ENCODE assay signal across 9 mouse cellular contexts in genomic region chr2:74686301-74686987, GRCm38 (mm10). TPM values are rescaled to one million over a fixed set of nuclear protein-coding genes. Genes with fewer than 3 reads are reported as not detected.
DNase-seq lines count a peak whose midpoint lies in the region; ATAC-seq and TF ChIP-seq lines count a peak whose summit lies in the region.
"Had no signal": no experiment of that assay in that cellular context is flagged by ENCODE, and none has a peak within 500 bp of the region (broad histone marks: within the 10 kb centered on the region; RNA-seq: fewer than 3 reads in every experiment).

No protein-coding gene starts in this region.

- no peak overlapping the region for H3K27ac ChIP-seq in heart, adult 2 months
- H3K27ac ChIP-seq in heart, embryonic 12.5 days (ENCODE audit: poor library complexity, severe bottlenecking): no peak overlapping the region
- peak overlapping the region; percentile 88 for H3K27ac ChIP-seq in limb, embryonic 14.5 days (replicated peaks; ENCODE audit: low read depth, low read length)
- H3K27ac ChIP-seq: hindbrain, embryonic 15.5 days had no signal

- no peak for TF ChIP-seq EP300 in heart, adult 2 months (IDR thresholded peaks at IDR 0.05; ENCODE audit: insufficient read depth, low read depth, low read length)

- H3K27me3 ChIP-seq in heart, adult 2 months (ENCODE audit: control insufficient read depth, insufficient read depth, low read length): peaks cover 39% of the 10 kb centered on the region
- H3K27me3 ChIP-seq in heart, embryonic 12.5 days (replicated peaks): peaks cover 81% of the 10 kb centered on the region
- peaks cover 31% of the 10 kb centered on the region for H3K27me3 ChIP-seq in limb, embryonic 14.5 days (ENCODE audit: control insufficient read depth, insufficient read depth, low read length)

- no peak overlapping the region for H3K4me3 ChIP-seq in heart, adult 2 months
- no peak overlapping the region for H3K4me3 ChIP-seq in heart, embryonic 12.5 days
- H3K4me3 ChIP-seq in limb, embryonic 14.5 days (replicated peaks; ENCODE audit: low read length): peak overlapping the region; percentile 74
- H3K4me3 ChIP-seq: hindbrain, embryonic 15.5 days had no signal

- no peak overlapping the region for H3K9ac ChIP-seq in heart, adult 2 months (ENCODE audit: low read depth, low read length)
- H3K9ac ChIP-seq in heart, embryonic 12.5 days: no peak overlapping the region
- peak overlapping the region; percentile 91 for H3K9ac ChIP-seq in limb, embryonic 14.5 days (ENCODE audit: low read depth, low read length, severe bottlenecking)
- H3K9ac ChIP-seq: hindbrain, embryonic 15.5 days had no signal

- peak; percentile 47 to 68 for DNase-seq in heart, adult 2 months
- DNase-seq in CD4-positive helper T cell, adult 2 months (ENCODE audit: low read depth, low spot score): peak; percentile 36
- DNase-seq in adrenal gland, postnatal 25 days: peak; percentile 69
- DNase-seq in limb, embryonic 14.5 days (ENCODE audit: low spot score): peak; percentile 94
- DNase-seq in retina, embryonic 14.5 days (ENCODE audit: low spot score): peak; percentile 87
- no peak for DNase-seq in cerebellum, adult 8-10 months

- H3K9me3 ChIP-seq in heart, embryonic 12.5 days (replicated peaks): no peaks in the 10 kb centered on the region
- no peaks in the 10 kb centered on the region for H3K9me3 ChIP-seq in limb, embryonic 14.5 days (ENCODE audit: control insufficient read depth, low read length)
- H3K9me3 ChIP-seq: hindbrain, embryonic 15.5 days had no signal

- H3K36me3 ChIP-seq in heart, adult 2 months (ENCODE audit: control insufficient read depth, insufficient read depth, low read length): no peaks in the 10 kb centered on the region
- H3K36me3 ChIP-seq in heart, embryonic 12.5 days: no peaks in the 10 kb centered on the region
- H3K36me3 ChIP-seq in limb, embryonic 14.5 days (ENCODE audit: control insufficient read depth, insufficient read depth, low read length): peaks cover 23% of the 10 kb centered on the region
- H3K36me3 ChIP-seq: hindbrain, embryonic 15.5 days had no signal

- intact Hi-C loops in heart, adult 2 months (cut with DNase I): no loop called here

- no peaks in the 10 kb centered on the region for H3K79me2 ChIP-seq in heart, adult 2 months (replicated peaks; ENCODE audit: control insufficient read depth, insufficient read depth, low read length)

- ATAC-seq in heart, embryonic 12.5 days (ENCODE audit: insufficient number of reproducible peaks, low FRiP score): no peak
- ATAC-seq in inflammation-experienced regulatory T-cells, adult 6 months: peak; percentile 42
- ATAC-seq in limb, embryonic 14.5 days (ENCODE audit: low FRiP score, low read depth): no peak

- no peak for TF ChIP-seq POLR2A in heart, adult 2 months (IDR thresholded peaks at IDR 0.05; ENCODE audit: insufficient read depth, low read depth, low read length)
- no peak for TF ChIP-seq POLR2A in limb, embryonic 14.5 days (IDR thresholded peaks at IDR 0.05; ENCODE audit: borderline replicate concordance, extremely low read depth, insufficient read depth, insufficient read length)

- TF ChIP-seq CTCF in heart, adult 2 months (IDR thresholded peaks at IDR 0.05): peak; percentile 78

- H3K4me1 ChIP-seq in heart, adult 2 months (ENCODE audit: control insufficient read depth, insufficient read depth, low read length): no peaks in the 10 kb centered on the region
- peaks cover 18% of the 10 kb centered on the region for H3K4me1 ChIP-seq in heart, embryonic 12.5 days (replicated peaks)
- H3K4me1 ChIP-seq in limb, embryonic 14.5 days (ENCODE audit: control insufficient read depth, insufficient read depth, low read length): peaks cover 6% of the 10 kb centered on the region; the same call in 1 of the 2 replicates

- H3K4me2 ChIP-seq in heart, embryonic 12.5 days: no peak overlapping the region
- H3K4me2 ChIP-seq in limb, embryonic 14.5 days (replicated peaks; ENCODE audit: low read depth, low read length, severe bottlenecking): peak overlapping the region; percentile 96
- H3K4me2 ChIP-seq: hindbrain, embryonic 15.5 days had no signal

- WGBS in heart, adult 2 months: 12% methylated on average over 17 of the region's 17 CpGs
- 5% methylated on average over 17 of the region's 17 CpGs for WGBS in heart, embryonic 12.5 days
- whole genome bisulfite sequencing in limb, embryonic 14.5 days: 5% methylated on average over 17 of the region's 17 CpGs

RNA-seq across cellular contexts. Expression of gene Hoxd10, which starts 5.3 kb away (rescaled TPM):
- total RNA-seq in heart, adult 2 months (2021): not detected
- polyA plus RNA-seq in heart, adult 2 months (2012; rRNA removed): 0.09 TPM in 1 of 2 replicates, not detected in the other
- polyA plus RNA-seq in heart, embryonic 12.5 days (2016; fragmentation: Nextera tagmentation; extraction: Ambion mirVana): 0.10 TPM in 1 of 2 replicates, not detected in the other
- not detected in 2 replicates for total RNA-seq in adrenal gland, postnatal 25 days (2021)
- polyA plus RNA-seq in inflammation-experienced regulatory T-cells, adult 6 months (2017; shearing (Covaris generic)): not detected
- 37.9 and 39.4 TPM in 2 replicates for polyA plus RNA-seq in limb, embryonic 14.5 days (2012; rRNA removed)
- 18.3 and 26.1 TPM in 2 replicates for polyA plus RNA-seq in limb, embryonic 14.5 days (2014; fragmentation: Nextera tagmentation; extraction: Ambion mirVana)
- polyA plus RNA-seq: hindbrain, embryonic 15.5 days had no signal

RNA-seq across cellular contexts. Expression of gene Hoxd11, which starts 7.1 kb away (rescaled TPM):
- not detected for total RNA-seq in heart, adult 2 months (2021)
- polyA plus RNA-seq in heart, adult 2 months (2012; rRNA removed): not detected in 2 replicates
- not detected in 2 replicates for polyA plus RNA-seq in heart, embryonic 12.5 days (2016; fragmentation: Nextera tagmentation; extraction: Ambion mirVana)
- total RNA-seq in adrenal gland, postnatal 25 days (2021): not detected in 2 replicates
- polyA plus RNA-seq in inflammation-experienced regulatory T-cells, adult 6 months (2017; shearing (Covaris generic)): under 1 TPM in 1 of 3 experiments, not detected in 2; 0.11 TPM
- polyA plus RNA-seq in limb, embryonic 14.5 days (2012; rRNA removed): 40.0 and 60.8 TPM in 2 replicates
- polyA plus RNA-seq in limb, embryonic 14.5 days (2014; fragmentation: Nextera tagmentation; extraction: Ambion mirVana): 21.4 and 30.0 TPM in 2 replicates
- polyA plus RNA-seq: hindbrain, embryonic 15.5 days had no signal

RNA-seq across cellular contexts. Expression of gene Hoxd9, which starts 11.1 kb away (rescaled TPM):
- under 1 TPM; 0.16 to 0.29 TPM for total RNA-seq in heart, adult 2 months (2021)
- 0.10 and 0.12 TPM in 2 replicates for polyA plus RNA-seq in heart, adult 2 months (2012; rRNA removed)
- 0.08 TPM in 1 of 2 replicates, not detected in the other for polyA plus RNA-seq in heart, embryonic 12.5 days (2016; fragmentation: Nextera tagmentation; extraction: Ambion mirVana)
- total RNA-seq in adrenal gland, postnatal 25 days (2021): 3.7 and 5.2 TPM in 2 replicates
- not detected for polyA plus RNA-seq in inflammation-experienced regulatory T-cells, adult 6 months (2017; shearing (Covaris generic))
- 19.6 and 25.7 TPM in 2 replicates for polyA plus RNA-seq in limb, embryonic 14.5 days (2012; rRNA removed)
- 7.6 and 8.7 TPM in 2 replicates for polyA plus RNA-seq in limb, embryonic 14.5 days (2014; fragmentation: Nextera tagmentation; extraction: Ambion mirVana)
- polyA plus RNA-seq: hindbrain, embryonic 15.5 days had no signal

RNA-seq across cellular contexts. Expression of gene Hoxd12, which starts 11.6 kb away (rescaled TPM):
- total RNA-seq in heart, adult 2 months (2021): not detected
- polyA plus RNA-seq in heart, adult 2 months (2012; rRNA removed): not detected in 2 replicates
- 0.14 and 0.15 TPM in 2 replicates for polyA plus RNA-seq in heart, embryonic 12.5 days (2016; fragmentation: Nextera tagmentation; extraction: Ambion mirVana)
- not detected in 2 replicates for total RNA-seq in adrenal gland, postnatal 25 days (2021)
- not detected for polyA plus RNA-seq in inflammation-experienced regulatory T-cells, adult 6 months (2017; shearing (Covaris generic))
- polyA plus RNA-seq in limb, embryonic 14.5 days (2012; rRNA removed): 43.3 and 58.3 TPM in 2 replicates
- polyA plus RNA-seq in limb, embryonic 14.5 days (2014; fragmentation: Nextera tagmentation; extraction: Ambion mirVana): 38.4 and 53.0 TPM in 2 replicates
- polyA plus RNA-seq: hindbrain, embryonic 15.5 days had no signal

RNA-seq across cellular contexts. Expression of gene Hoxd8, which starts 18.0 kb away (rescaled TPM):
- 1 to 10 TPM in 1 of 2 experiments, under 1 TPM in 1; 0.61 to 1.0 TPM for total RNA-seq in heart, adult 2 months (2021)
- 0.59 and 0.61 TPM in 2 replicates for polyA plus RNA-seq in heart, adult 2 months (2012; rRNA removed)
- 0.10 and 0.37 TPM in 2 replicates for polyA plus RNA-seq in heart, embryonic 12.5 days (2016; fragmentation: Nextera tagmentation; extraction: Ambion mirVana)
- total RNA-seq in adrenal gland, postnatal 25 days (2021): 27.2 and 33.9 TPM in 2 replicates
- polyA plus RNA-seq in inflammation-experienced regulatory T-cells, adult 6 months (2017; shearing (Covaris generic)): not detected
- polyA plus RNA-seq in limb, embryonic 14.5 days (2012; rRNA removed): 12.7 and 13.1 TPM in 2 replicates
- polyA plus RNA-seq in limb, embryonic 14.5 days (2014; fragmentation: Nextera tagmentation; extraction: Ambion mirVana): 11.4 and 12.8 TPM in 2 replicates

Comparison
In these comparisons a context has a peak if more than half of its experiments do, and no peak if none do; other contexts are left out.
1. RNA of gene Hoxd10, which starts 5.3 kb away (polyA plus RNA-seq): 18.3 to 39.4 TPM in limb, embryonic 14.5 days; 0.10 TPM in heart, embryonic 12.5 days, 0.09 TPM in heart, adult 2 months and not detected in inflammation-experienced regulatory T-cells, adult 6 months; every median in the first group is over 10 times any median in the second.
2. RNA of gene Hoxd11, which starts 7.1 kb away (polyA plus RNA-seq): 21.4 to 60.8 TPM in limb, embryonic 14.5 days; not detected in heart, embryonic 12.5 days, not detected in heart, adult 2 months and 0.11 TPM in inflammation-experienced regulatory T-cells, adult 6 months; every median in the first group is over 10 times any median in the second.